Mouse (Mus musculus) myocyte (in vitro differentiated cells): ENCODE data around the gene Mbtd1.

ENCODE experiments used
- MAX ChIP-seq: IDR thresholded peaks from one replicate; pipeline ENCODE4 v1.6.1; 2011; ENCODE audit warnings: low read depth, mild to moderate bottlenecking, control low read depth
- MYOG ChIP-seq, 3 experiments: IDR thresholded peaks; one replicate each; pipeline ENCODE4 v1.6.1; 2011; ENCODE audit warnings: control low read depth in 2 of 3, low read depth in 2 of 3, mild to moderate bottlenecking in 2 of 3; ENCODE audit not compliant: insufficient read length in 2 of 3, control insufficient read depth in 1 of 3, insufficient read depth in 1 of 3
- TCF3 ChIP-seq: IDR thresholded peaks from one replicate; pipeline ENCODE4 v1.6.1; 2011; ENCODE audit warnings: low read depth, control low read depth; ENCODE audit not compliant: insufficient read length

DNA sequence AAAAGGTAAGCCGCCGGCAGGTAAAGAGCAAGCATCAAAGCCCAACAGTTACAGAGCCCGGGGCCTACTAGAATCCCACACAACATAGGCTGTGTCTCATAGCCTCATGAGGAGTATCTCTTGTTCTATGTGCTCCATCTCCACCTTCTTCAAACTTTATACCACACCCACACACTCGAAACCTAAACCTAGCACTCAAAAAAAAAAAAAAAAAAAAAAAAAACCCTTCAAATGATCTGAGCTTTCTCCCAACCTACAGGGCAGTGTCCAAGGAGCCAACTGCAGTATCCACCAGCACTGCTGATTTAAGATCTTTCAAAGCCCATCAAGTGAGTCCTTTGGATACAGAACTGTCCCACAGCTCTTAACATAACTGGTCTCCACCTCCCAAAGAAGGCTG lies 1.6 kb upstream of the Mbtd1 start:
- no peak for TF ChIP-seq MYOG (IDR thresholded peaks at IDR 0.05; ENCODE audit: control insufficient read depth in 1 of 3, insufficient read depth in 1 of 3, insufficient read length in 2 of 3, low read depth in 2 of 3)
- TF ChIP-seq MAX, result no peak
- no peak for TF ChIP-seq TCF3
